Mouse (Mus musculus): ENCODE data around the gene Fbrsl1.
"Not testable (repeated sequence)": the region's sequence is repeated elsewhere in the genome, so short reads cannot be mapped to it uniquely, and the experiment has no call there.

The Fbrsl1 gene

DNA sequence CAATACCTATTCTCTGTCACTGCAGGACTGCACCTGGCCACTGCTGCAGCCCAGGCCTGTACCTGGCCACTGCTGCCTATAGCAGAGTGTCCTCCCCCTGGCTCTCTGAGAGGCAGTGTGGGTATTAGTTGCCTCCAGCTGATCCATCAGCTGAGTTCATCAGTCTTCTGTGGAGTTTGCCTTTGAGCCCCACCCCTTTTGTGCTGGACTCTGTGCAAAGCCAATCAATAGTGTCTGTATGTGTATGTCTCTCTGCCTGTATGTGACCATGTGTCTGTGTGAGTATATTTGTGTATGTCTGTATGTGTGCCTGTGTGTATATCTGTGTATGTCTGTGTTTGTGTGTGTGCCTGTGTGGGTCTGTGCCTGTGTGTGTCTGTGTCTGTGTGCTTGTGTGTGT lies 7.0 kb upstream of the Fbrsl1 start:
- in situ Hi-C loops (cut with MboI; ENCODE audit: low sequenced_read_pairs) = no loop called here

DNA sequence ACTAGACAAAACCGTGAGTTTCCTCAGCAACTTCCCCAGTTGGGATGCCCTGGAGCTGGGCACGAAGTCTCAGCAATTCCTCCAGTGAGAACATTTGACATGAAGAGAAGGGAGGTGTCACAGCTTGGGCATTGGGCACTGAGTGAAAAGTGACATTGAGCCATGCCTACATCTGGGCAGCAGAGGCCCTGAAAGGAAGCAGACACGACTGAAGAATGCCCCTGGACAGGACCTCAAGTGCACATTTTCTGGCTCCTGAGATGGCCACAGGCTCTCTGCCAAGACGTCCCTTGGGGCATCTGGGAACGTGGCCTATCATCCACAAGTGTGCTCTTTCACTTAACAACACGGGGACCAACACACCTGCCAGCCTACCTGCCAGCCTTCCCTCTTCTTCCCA lies 991 bp upstream of the Fbrsl1 start:
- in situ Hi-C loops (cut with MboI; ENCODE audit: low sequenced_read_pairs) = no loop called here

DNA sequence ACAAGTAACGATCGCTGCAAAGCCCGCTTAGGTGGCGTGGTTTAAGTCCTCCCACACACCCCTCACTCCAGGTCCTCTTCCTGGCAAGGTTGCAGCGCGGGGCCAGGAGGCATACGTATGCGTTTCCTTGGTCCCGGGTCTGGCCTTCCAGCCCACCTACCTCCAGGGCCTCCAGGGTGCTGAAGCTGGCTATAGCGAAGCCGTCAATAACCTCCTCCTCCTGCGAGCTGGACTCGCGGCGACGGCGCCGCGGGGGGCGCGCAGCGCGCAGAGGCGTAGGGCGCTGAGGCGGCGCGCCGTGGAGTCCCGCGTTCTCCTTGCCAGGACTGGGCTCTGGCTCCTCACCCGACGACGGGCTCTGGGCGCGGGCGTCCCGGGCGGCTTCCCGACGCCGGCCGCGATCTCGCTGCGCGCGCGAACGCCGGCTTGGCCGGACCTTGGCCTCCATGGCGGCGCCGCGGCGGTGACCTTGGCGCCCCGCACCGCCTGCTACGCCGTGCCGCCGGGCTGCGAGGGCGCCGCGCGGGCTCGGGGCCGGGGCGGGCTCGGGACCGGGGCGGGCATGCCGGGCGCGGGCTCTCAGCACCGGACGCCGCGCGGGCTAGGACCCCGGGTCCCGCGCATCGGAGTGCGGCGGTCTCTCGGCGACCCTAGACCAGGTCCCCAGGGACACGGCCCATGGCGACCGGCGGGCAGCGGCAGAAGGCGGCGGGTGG lies 425 bp downstream of the Fbrsl1 start:
- in situ Hi-C loops (cut with MboI; ENCODE audit: low sequenced_read_pairs) = no loop called here

DNA sequence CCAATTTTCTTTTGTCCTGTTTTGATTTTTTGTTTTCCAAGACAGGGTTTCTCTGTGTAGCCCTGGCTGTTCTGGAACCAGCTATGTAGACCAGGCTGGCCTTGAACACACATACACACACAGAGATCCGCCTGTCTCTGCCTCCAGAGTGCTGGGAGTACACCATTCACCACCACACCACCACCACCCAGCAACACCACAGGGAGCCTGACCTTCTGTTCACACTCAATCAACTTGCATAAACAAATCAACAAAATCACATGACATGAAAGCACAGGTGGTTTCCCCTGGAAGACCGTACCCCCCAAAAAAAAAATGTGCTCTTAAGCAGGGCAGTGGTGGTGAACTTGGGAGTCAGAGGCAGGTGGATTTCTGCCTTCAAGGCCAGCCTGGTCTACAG lies 3.8 kb downstream of the Fbrsl1 start:
- in situ Hi-C loops (cut with MboI; ENCODE audit: low sequenced_read_pairs) = no loop called here

DNA sequence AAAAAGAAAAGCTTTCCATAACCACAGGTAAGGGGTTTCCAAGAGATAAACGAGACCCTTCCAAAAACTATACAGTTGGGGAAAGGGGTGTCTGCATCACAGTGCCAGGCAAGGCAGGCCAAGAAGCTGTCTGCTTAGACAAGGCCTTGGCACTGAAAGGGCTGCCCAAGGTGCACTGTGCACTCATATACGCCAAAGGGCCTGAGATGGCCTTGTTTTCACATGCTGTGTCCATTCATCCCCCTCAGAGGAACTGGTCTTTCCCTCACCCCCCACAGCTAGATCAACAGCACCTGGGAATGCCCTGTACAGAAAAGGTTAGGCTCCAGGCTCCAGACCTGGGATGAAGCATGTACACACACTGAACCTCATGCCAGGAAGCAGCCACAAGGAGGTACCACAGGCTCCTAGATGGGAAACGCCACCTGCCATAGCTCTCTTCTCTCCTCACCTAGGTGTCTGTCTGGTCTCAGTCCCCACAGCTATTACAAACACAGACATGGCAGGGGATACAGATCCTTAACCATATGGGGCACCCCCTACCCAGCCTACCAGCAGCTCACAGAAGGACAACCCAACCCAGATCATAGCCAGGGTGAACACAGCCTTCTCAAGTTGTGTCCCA lies 5.2 kb downstream of the Fbrsl1 start:
- in situ Hi-C loops (cut with MboI; ENCODE audit: low sequenced_read_pairs) = no loop called here

DNA sequence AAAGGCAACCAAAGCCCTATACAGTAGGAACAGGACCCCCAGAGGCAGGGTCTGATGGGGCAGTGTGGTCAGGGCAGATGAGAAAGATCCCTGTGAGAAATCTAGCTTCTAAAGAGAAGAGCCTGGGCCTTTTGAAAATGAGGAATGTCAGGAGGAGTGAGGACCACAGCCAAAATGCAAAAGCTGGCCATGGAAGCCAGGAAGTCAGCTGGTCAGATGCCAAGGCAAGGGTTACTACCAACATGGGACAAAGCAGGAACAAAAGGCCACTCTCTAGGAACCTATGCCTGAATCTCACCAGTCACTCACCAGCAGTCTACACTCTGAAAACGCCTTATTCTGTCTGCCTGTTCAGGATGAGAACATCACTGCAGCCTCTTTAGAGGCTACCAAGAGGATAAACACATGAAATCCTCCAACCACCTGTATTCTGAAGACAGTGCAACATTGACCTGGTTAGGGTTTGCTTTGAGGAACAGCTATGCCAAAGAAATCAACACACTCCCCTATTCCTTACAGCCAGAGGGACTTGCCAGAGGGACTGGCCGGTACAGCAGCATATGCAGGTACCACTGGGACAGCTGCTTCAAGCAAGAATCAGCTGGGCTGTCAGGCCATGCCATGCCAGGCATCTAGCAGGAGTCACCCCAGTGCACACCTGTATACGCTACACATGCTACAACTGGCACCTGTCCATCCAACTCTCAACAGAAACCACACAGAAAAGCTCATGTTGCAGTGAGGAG lies 8.6 kb downstream of the Fbrsl1 start:
- in situ Hi-C loops (cut with MboI; ENCODE audit: low sequenced_read_pairs) = no loop called here

DNA sequence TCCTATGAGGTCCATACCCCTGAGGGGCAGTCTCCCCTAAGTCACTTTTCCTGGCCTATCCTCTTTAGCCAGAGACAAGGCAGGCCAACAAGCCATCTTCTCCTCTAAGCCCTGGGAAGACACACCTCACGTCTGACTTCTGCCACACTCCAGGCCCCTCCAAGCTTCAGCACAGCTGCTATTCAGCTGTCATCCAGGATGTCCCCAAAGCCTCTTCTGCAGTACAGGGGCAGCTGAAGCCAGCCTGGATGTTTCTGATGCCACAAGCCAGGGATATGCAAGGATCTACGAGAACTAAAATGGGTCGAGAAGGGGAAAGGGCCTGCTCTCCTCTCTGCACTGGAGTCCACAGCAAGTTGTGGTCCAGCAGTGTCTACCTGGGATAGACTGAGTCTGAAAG lies 9.7 kb downstream of the Fbrsl1 start:
- in situ Hi-C loops (cut with MboI; ENCODE audit: low sequenced_read_pairs) = no loop called here

DNA sequence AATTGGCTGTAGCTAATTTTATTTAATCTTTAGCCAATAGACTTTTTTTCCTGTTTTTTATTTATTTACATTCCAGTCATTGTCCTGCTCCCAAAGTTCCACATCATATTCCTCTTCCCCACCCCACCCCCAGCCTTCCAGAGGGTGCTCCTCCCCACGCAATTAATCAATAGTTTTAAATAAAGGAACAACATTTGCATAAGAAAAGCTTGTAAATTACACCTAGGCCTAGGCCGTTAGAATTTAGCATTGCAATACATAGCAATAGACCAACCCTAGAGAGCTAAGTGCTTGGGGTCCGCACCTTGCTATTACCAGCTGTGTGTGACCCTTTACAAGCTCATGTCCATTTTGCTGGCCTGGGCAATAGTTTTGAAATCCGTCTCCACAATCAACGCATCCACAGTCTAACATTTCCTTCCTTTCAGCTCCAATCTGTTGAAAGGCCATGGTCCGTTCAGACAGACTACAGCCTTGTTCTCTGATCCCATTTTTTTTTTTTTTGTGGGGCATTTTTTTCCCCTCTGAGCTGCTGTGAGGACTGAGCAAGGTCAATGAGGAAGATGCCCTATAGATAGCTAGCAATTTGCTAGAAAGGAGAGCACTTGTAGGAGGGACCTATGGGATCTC lies 10.6 kb downstream of the Fbrsl1 start:
- in situ Hi-C loops (cut with MboI; ENCODE audit: low sequenced_read_pairs) = no loop called here

DNA sequence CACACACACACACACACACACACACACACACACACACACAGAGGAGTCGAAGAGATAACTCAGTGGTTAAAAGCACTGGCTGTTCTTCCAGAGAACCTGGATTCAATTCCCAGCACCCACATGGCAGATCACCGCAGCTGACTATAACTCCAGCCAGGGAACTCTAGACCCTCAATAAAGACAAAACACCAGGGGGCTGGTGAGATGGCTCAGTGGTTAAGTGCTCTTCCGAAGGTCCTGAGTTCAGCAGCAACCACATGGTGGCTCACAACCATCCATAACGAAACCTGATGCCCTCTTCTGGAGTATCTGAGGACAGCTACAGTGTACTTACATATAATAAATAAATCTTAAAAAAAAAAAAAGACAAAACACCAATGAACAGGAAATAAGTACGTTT lies 12.1 kb downstream of the Fbrsl1 start:
- in situ Hi-C loops (cut with MboI; ENCODE audit: low sequenced_read_pairs) = not testable (repeated sequence)

DNA sequence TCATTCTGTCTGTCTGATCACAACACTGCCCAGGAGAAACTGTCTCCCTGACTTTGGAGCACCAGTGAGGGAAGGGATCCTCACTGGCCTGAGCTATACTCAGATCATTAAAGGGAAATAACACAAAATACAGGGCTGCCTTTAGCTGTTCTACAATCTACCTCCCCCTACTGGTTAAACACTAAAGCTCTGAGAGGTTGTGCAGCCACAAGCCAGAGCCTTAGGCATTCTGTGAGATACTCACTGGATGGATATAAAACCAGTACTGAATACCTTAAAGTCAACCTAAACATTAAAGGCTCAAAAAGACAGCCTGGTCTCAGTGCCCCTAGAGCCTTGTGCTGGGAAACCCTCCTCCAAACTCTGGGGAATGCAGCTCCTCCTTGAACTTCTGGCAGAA lies 13.5 kb downstream of the Fbrsl1 start:
- in situ Hi-C loops (cut with MboI; ENCODE audit: low sequenced_read_pairs) = no loop called here

DNA sequence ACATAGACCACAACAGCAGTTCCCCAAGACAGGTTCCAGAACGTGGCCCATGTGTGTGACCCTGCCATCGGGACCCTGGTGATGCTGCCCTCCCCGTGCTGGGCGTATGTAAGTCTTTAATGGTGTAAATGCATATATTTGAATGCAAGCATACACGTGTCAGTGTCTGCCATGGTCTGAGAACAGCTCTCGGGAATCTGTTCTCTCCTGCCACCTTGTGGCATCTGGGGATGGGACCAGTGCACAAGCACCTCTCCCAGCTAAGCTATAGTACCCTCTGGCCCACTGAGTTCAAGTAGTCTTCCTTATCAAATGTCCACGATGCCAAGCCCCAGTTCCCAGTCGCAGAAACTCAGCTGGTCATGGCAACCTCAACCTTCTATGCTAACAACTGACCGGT lies 19.3 kb downstream of the Fbrsl1 start:
- in situ Hi-C loops (cut with MboI; ENCODE audit: low sequenced_read_pairs) = loop anchor here (10.0 kb wide), 1 partner anchor 54 kb away; no protein-coding TSS in a partner anchor

DNA sequence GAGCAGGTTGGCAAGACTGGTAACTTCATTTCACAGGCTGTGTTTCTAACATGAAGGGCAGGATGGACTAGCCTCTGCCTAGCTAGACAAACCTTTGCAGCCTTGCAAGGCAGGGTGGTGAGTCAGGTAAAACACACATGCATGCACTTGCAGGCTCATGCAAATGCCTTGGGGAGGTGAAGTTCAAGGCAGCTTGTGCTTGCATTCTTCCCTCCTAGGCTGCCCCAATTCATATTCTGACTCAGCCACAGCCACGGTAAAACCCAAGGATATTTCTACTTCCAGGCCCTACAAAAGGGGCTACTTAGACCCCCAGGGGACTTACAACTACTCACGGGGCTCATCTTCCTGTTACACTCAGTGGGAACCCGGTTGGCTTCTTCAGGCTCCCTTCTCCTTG lies 20.0 kb downstream of the Fbrsl1 start:
- in situ Hi-C loops (cut with MboI; ENCODE audit: low sequenced_read_pairs) = loop anchor here (10.0 kb wide), 1 partner anchor 53 kb away; no protein-coding TSS in a partner anchor

DNA sequence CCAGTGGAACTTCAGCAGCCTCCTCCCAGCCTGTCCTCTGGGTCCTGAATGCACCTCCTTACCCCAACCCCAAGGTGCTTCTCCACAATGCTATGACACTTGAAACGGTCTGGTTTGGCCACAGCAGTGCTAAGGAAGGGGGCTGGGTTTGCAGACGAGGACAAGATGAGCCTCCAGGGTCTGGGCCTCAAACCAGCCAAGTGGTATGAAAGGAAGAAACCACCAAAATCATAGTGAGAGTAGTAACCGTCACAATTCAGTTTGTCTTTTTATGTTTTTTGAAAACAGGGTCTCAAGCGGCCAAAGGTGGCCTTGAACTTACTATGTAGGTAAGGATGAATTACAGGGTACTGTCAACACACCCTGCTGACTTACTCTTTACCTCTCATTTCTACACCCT lies 23.1 kb downstream of the Fbrsl1 start:
- in situ Hi-C loops (cut with MboI; ENCODE audit: low sequenced_read_pairs) = loop anchor here (10.0 kb wide), 1 partner anchor 50 kb away; no protein-coding TSS in a partner anchor

DNA sequence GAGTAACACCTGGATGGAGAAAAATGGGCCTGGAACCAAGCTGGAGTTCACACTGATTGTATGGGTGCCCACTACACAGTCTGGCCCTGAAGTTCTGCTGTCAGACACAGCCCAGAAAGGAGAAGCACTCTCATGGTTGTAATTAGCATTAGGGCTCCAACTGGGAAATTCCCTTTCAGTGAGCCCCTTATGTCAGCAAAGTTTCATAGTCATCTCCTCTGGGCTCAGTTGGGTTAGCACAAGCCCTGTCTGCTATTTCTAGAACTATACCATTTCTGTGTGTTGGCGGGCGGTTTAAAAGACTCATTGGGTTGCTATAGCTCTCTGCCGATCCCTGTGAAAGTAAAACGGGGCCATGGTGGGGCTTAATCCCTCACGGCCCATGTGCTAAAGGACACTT lies 24.1 kb downstream of the Fbrsl1 start:
- in situ Hi-C loops (cut with MboI; ENCODE audit: low sequenced_read_pairs) = loop anchor here (10.0 kb wide), 1 partner anchor 49 kb away; no protein-coding TSS in a partner anchor

DNA sequence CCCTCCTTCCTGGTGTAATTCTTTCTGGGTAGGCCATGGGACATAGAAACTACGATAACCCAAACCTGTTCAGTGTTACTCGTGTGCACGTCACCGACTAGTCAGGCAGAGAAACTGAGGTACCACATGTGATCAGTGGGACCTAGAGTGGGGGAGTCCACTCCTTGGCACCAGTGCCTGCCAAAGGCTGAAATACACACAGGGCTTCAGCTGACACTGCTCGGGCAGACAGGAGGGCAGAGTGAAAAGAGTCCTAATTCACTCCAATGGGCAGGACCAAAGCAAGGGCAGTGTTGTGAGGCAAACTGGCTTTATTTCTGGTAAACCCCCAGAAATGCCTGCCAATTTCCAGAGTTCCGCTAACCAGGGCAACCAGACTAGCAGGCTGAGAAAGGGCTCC lies 26.9 kb downstream of the Fbrsl1 start:
- in situ Hi-C loops (cut with MboI; ENCODE audit: low sequenced_read_pairs) = loop anchor here (10.0 kb wide), 1 partner anchor 47 kb away; no protein-coding TSS in a partner anchor

DNA sequence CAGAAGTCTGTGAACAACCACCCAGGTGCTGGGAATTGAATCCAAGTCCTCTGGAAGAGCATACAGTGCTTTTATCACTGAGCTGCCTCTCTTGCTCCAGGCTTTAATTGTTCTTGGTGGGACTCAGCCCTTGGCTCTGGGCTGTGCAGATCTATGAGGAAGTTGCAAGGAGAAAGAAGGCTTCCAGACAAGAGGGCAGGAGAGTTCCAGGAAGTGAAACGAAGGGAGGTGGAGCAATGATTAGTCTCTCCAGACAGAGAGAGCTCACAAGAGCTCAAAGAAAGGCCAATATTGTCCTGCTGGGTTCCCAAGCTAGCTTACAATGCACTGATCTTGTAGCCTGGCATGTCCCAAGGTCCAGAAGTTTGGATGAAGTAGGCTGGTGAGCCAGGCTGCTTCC lies 27.4 kb downstream of the Fbrsl1 start:
- in situ Hi-C loops (cut with MboI; ENCODE audit: low sequenced_read_pairs) = loop anchor here (10.0 kb wide), 1 partner anchor 46 kb away; no protein-coding TSS in a partner anchor

DNA sequence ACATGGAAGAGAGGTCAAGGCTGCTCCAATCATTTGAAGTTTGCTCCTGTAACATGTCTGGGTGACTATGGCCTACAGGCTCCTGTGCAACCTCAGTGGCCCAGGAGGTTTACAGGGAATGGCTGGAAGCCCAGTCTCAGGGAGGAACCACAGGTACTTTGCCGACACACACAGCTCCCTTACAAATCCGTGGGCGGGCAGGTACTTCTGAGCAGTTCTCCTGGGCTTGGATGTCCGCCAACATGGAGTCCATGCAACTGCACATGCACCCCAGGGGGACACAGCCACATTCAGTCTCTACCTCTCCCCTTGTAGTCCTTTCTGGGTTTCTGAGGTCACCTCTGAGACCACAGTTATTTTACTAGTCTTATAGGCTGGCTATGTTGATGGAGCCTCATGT lies 28.1 kb downstream of the Fbrsl1 start:
- in situ Hi-C loops (cut with MboI; ENCODE audit: low sequenced_read_pairs) = loop anchor here (10.0 kb wide), 1 partner anchor 45 kb away; no protein-coding TSS in a partner anchor

DNA sequence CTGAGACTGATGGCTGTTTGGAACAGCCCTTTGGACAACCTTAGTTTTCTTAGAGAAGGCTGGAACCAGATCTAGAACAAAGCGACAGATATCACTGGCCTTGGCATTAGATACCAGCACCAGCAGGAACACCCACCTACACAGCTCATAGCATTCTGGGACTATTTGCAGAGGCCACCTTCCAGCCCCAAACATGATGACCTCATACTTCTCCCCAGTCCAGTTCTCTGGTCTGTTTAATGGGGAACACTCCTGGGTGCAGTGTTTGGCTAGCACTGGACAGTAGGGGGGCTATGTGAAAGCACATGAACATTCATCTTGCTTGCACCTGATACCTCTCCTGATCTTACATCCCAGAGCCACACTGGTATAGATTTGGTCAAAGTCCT lies 29.8 kb downstream of the Fbrsl1 start:
- in situ Hi-C loops (cut with MboI; ENCODE audit: low sequenced_read_pairs) = no loop called here

DNA sequence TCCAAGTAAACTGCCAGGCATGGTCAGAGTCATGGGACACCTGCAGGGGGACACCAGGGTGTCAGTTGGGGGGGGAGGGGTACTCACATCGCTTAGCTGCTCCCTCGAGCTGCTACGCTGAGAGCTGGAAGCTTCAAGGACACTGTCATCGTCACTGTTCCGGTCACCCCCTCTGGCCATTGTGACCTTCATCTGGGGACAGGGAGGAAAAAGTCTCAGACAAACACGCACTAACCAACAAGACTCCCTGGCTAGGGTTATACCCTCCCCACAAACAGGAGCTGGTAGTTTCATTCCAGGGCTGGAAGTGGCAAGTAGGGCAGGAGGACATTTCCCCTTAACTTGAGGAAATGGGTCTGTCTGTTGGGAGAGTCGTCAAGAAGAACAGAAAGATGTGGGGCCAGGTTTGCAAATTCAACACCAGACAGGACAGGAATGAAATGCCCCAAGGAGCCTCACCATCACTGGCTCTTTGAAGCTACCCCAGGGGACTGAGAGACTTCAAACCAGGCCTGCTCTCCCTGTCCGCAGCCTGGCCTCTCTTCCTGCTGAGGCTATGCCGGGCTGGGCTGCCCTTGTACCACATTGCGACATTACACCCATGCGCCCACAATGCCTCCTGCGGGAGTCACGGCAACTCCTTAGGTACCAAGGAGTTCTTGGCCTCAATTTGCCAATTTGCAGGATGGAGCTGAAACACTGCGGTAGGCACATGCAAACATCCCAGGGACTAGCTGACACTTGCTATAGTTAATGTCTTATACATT lies 30.4 kb downstream of the Fbrsl1 start:
- in situ Hi-C loops (cut with MboI; ENCODE audit: low sequenced_read_pairs) = no loop called here

DNA sequence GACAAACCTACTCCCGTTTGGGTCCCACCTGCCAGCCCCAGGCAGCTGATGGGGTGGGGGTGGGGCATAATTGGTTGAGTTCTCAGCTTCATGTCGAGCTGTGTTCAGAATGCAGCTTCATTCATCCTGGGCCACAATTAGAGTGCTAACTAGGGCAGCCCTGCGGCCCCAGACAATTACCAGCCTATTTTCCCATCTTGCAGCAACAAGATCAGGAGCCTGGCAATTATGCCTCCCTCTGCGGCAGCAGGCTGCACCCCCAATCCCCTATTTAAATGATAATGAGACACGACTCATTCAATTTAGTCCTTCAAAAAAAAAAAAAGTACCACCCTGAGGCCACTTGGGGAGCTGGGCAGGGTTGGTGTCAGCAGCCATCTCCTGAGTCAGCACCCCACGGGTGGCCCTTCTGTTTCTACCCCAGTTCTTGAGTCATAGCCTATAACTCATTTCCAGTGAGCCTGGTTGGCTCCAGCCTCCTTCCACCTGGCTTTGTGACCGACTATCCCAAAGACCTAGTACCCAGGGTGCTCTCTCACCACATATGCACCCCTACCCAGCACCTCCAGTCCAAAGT lies 31.4 kb downstream of the Fbrsl1 start:
- in situ Hi-C loops (cut with MboI; ENCODE audit: low sequenced_read_pairs) = no loop called here

All from CH12F3 (cell line).